Mouse (Mus musculus): ENCODE measurements around the gene Clip3.

Gene Clip3

DNA sequence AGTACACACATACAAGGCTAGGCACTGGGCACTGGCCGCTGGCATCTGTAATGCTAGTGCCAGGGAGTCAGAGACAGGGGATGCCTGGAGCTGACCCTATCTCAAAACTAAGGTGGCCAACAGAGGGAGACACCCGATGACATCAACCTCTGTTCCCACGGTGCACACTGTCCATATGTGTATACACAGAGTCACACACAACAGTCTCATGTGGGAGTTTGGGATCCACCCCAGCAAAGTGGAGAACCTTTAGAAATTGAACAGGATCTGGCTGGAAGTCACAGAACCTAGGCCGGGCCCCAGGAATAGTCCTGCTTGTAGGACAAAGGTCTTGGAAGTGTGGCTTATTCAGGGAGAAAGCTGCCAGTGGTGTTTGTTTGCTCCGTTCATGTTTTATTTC is 2.8 kb downstream of the Clip3 start:
- no peak for DNase-seq (ENCODE audit: low read depth, low spot score)

- peak; percentile 49 for DNase-seq (ENCODE audit: low read depth, low spot score)
Observed at GRCm38 (mm10) chr7:30295103-30295502, 3.6 kb downstream of the Clip3 start.

DNA sequence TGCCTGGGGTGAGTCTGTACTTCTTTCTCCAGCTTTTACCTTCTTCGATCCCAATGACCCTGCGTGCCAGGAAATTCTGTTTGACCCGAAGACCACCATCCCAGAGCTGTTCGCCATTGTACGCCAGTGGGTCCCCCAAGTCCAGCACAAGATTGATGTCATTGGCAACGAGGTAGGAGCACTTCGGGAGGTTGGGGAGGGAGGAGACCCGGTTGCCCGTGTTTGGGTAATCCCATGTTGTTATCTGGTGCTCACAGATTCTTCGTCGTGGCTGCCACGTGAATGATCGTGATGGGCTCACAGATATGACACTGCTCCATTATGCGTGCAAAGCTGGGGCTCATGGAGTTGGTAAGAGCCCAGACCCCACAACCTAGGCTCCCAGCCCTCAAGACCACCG is 5.3 kb downstream of the Clip3 start:
- DNase-seq (ENCODE audit: low read depth, low spot score), result no peak

GRCm38 (mm10) chr7:30297266-30297665 is 5.7 kb downstream of the Clip3 start:
- DNase-seq (ENCODE audit: low read depth, low spot score), result no peak

DNA sequence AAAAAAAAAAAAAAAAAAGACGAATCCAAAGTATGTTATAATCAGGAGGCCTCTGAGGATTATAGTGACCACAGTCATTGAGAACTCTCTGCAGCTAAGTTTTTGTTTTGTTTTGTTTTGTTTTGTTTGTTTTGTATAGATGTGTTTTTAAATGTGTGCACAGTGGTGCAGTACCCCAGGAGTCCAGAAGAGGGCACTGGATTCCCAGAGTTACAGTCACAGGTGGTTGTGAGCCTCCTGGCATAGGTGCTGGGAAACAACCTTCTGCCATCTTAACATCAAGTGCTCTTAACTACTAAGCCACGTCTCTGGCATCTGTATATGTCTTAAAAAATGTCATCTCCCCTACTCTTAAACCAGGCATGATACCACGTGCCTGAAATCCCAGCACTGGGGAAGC is 9.4 kb downstream of the Clip3 start:
- DNase-seq (ENCODE audit: low read depth, low spot score), result no peak

DNA sequence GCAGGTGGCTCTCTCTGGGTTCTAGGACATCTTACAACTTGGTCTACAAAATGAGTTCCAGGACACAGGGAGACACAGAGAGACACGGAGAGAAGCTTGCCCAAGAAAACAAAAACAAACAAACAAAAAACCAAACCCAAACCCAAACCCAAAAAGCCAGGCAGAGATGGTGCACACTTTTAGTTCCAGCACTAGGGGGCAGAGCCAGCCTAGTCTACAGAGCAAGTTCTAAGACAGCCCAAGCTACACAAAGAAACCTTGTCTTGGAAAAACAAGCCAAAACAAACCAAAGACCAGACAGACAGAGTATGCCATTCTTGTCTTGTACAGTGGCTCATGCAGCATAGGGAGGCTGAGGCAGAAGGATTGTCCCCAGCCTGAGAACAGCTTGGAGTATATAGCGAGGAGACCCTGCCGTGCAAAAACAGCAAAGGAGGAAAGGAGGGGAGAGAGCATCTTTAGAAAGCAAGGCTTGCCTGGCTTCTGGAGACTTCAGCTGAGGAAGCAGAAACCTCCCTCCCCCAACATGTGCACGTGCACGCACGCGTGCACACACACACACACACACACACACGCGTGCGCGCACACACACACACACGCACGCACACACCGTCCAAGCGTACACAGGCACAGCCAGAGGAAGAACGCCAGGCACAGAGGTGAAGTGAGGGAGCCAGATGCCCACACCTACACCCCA is 14.7 kb downstream of the Clip3 start:
- DNase-seq (ENCODE audit: low read depth, low spot score), result no peak

GRCm38 (mm10) chr7:30308076-30309005 is 16.8 kb downstream of the Clip3 start, which contains the start of gene Alkbh6:
Gene Alkbh6 (plus strand): TSS chr7:30308717.
- peak; percentile 97 for DNase-seq (ENCODE audit: low read depth, low spot score)

DNA sequence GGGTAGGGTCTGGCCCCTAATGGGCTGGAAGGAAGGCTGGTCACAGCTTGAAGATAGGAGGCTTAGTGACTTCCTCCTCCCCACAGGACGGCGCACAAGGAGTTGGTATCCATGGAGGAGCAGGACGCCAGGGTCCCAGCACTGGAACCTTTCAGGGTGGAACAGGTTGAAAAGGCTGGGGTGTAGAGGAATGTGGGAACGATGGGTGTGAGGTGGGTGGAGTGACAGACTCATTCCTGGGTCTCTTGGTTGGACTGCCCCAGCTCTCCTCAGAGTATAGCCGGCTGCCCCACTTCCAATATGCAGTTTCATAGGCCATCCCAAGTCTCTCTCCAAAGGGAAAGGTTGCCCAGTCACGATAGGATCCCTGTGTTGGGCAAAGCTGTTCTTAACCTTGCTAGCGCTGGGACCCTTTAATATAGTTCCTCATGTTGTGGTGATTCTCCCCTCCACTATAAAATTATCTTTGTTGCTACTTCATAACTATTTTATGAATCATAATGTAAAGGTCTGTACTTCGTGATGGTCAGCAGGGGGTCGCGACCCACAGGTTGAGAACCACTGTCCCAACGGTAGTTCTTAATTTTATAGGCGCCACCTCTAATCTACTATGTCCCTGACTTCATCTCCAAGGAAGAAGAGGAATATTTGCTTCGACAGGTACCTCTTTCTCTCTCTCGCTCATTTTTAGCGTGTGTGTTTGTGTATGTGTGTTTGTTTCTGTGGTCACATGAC is 18.0 kb downstream of the Clip3 start:
- DNase-seq (ENCODE audit: low read depth, low spot score), result no peak

GRCm38 (mm10) chr7:30310136-30310535 is 18.6 kb downstream of the Clip3 start:
- DNase-seq (ENCODE audit: low read depth, low spot score), result no peak

- no peak for DNase-seq (ENCODE audit: low read depth, low spot score)
Observed at GRCm38 (mm10) chr7:30313666-30314320, 22.3 kb downstream of the Clip3 start.

GRCm38 (mm10) chr7:30314721-30315155 is 23.2 kb downstream of the Clip3 start, which contains the start of gene Syne4:
Gene Syne4 (plus strand): TSS chr7:30314807.
- DNase-seq (ENCODE audit: low read depth, low spot score), result no peak

DNA sequence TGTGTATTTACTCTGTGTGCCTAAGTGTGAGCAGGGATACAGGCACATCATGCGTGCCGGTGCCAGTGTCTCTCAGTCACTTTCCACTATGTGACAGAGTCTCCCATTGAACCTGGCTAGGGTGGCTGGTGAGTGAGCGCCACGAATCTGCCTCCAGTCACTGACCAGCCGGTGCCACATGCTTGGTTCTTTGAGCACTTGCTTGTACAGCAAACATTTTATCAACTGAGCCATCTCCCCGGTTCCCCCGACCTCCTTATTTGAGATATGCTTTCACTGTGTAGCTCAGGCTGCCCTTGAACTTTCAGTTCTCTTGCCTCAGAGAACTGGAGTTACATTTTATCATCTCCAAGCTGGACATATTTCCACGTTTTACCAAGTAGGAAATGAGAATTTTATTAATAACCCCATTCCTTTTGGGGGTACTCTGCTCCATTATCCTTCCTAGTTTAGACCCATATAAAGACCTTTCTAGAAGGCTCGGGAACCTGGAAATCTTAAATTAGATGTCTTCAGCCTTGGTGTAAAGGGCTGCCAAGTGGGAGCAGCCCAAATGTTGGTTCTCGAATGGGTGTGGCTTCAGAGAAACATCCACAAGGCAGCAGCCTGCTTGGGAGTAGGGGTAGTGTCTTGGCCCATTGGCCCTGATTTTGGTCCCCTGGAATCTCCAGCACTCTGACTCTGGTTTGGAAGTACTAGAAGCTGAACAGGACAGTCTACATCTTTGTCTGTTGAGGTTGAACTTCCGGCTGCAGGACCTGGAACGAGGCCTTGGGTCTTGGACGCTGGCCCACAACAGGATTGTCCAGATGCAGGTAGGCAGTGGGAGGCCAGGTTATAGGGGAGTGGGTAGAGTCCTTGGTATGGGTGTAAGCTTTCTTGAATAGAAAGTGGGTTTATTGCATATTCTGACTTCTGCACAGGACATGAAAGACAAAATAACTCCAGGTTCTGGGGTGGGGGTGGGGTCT is 24.3 kb downstream of the Clip3 start:
- DNase-seq (ENCODE audit: low read depth, low spot score), result no peak

DNA sequence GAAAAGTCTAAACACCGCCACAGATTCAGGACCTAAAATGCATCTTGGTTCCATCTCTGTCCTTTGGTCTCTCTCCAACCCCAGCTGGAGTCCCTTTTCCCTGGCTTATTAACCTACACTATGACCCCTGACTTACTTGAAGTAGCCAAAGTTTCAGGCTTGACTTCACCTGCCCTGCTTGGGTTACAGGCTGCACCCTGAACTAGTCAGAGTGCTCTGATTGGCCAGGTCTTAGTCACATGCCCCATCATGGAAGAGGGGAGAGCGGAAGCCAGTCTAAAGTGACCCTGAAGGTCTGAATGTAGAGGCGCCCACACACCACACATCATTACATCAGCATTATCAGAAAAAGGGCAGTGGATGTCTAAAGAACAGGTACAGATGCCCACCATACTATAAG is 26.6 kb downstream of the Clip3 start:
- no peak for DNase-seq (ENCODE audit: low read depth, low spot score)

DNA sequence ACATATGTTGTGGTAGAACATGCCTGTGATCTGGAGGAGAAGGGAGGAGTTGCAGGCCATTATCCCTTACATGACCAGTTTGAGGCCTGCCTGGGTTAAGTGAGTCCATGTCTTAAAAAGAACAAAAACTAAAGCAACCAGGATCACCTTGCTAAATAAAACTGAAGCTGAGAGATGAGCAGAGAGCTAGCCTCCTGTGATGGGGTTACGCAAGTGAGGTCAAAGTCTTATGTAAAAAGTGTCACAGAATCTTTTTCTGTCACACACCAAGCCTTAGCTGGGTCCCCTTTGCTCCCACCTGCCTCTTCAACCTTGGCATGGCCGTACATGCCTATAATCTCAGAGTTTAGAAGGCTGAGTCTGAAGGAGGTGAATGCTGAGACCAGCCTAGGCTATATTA is 29.4 kb downstream of the Clip3 start:
- DNase-seq (ENCODE audit: low read depth, low spot score), result no peak

DNA sequence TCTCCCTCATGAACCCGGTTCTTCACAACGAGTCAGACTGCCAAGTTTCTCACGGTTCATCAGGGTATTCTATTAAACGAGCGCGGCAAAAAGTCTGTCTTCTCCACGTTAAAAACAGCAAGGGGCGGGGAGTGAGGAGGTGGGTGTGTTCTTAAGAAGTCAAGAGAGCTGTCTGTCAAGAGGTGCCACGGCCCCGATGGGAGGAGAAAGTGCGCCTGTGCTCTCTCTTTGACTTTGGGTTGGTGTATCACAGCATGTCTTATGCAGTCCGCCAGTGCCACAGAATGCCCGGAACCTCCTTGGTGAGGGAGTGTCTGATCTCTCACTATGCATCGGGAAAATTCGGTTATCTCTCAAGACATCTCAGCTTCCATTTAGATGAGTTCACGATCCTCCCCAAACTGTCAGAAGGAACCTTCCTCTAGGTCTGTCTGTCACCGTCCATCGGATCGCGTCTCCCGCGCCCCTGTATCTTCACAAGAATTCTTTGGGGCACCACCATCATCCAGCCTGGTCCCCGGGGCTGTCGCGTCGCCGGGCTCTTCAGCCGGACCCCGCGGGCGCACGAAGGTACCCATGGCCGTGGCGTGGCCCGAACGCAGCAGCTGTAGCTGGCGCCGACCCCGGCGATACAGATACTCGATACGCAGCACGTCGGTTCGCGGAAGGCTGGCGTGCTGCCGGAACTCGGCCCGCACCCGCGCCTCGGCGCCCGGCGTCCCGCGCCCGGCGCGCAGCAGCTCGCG is 30.2 kb downstream of the Clip3 start, which contains the start of gene E130208F15Rik:
E130208F15Rik (plus strand) TSS at position 202 of the 746 bp plus-strand sequence.
- DNase-seq (ENCODE audit: low read depth, low spot score), result peak; percentile 66

- DNase-seq (ENCODE audit: low read depth, low spot score), result peak; percentile 99
Observed at GRCm38 (mm10) chr7:30322285-30322667, 30.7 kb downstream of the Clip3 start.

DNA sequence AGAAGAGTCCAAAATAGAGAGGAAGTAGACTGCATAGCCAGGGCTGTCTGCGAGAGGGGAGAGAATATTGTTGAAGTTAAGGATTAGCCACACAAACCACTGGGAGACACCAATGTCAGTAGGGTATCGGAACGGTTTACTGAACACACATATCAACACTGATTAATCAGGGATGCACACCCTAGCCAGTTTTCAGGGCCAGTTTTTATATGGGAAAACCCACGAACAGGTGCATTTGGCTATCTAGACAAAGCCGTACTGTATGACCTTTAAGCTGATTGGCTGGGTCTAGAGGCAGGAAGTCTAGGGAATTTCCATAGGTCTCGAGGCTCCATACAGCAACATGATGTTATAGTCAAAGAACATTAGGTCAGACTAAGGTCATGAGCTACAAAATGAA is 31.3 kb downstream of the Clip3 start:
- no peak for DNase-seq (ENCODE audit: low read depth, low spot score)

DNA sequence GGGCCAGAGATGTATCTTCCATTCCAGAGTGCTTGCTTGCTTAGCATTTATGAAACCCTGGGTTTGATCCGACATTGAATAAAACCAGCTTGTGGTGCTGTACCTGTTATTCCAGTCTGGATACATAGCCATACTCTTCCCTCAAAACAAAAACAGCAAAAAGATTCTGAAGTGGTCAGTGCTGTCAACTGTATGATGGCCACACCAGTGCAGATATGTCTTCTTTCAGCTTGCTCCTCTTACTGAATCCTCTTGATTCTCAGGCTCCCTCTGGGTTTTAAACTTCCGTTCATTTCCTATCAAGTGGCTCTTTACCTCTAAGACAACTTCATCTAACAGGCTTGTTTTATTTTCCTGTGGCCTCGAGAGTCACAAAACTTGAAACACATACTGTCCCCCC is 32.3 kb downstream of the Clip3 start, which contains the start of gene Sdhaf1:
Sdhaf1 (minus strand) TSS at position 101 of the 400 bp plus-strand sequence.
- no peak for DNase-seq (ENCODE audit: low read depth, low spot score)

GRCm38 (mm10) chr7:30324300-30324944 is 32.9 kb downstream of the Clip3 start:
- no peak for DNase-seq (ENCODE audit: low read depth, low spot score)
